Mouse (Mus musculus): ENCODE data around the gene Syt13. TPM values are rescaled to one million over a fixed set of nuclear protein-coding genes. Genes with fewer than 3 reads are reported as not detected.

The Syt13 gene
- polyA plus RNA-seq (2015; fragmentation: Nextera tagmentation; extraction: Ambion mirVana): 22.7 and 28.2 TPM in 2 replicates

DNA sequence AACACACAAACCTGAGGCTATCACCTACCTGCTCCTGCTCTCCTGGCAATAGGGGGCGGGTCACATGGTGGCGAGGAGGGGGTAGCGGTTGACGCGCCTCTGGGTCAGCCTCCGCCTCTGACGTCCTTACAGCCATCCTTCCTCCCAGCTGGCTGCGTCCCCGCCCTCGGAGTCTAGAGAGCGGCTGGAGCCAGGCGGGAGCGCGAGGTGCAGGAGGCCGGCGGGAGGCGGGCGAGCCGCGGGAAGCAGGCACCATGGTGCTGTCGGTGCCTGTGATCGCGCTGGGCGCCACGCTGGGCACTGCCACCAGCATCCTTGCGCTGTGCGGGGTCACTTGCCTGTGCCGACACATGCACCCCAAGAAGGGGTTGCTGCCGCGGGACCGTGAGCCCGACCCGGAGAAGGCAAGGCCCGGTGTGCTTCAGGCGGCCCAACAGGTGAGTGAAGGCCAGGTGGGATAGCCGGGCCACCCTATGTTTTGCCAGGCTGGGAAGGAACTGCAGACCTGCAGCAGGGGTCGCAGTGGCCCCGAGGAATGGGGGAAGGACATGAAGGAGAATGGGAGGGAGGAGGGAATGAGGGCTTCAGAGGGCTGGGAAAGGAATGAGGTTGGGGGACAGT lies at the start of gene Syt13:
Gene Syt13, plus strand, starts transcription at position 166 of the 621 bp plus-strand sequence.
- DNase-seq (ENCODE audit: low spot score): peak; percentile 55

GRCm38 (mm10) chr2:92866616-92867015 lies 48.3 kb upstream of the Syt13 start:
- no peak for DNase-seq (ENCODE audit: low spot score)

DNA sequence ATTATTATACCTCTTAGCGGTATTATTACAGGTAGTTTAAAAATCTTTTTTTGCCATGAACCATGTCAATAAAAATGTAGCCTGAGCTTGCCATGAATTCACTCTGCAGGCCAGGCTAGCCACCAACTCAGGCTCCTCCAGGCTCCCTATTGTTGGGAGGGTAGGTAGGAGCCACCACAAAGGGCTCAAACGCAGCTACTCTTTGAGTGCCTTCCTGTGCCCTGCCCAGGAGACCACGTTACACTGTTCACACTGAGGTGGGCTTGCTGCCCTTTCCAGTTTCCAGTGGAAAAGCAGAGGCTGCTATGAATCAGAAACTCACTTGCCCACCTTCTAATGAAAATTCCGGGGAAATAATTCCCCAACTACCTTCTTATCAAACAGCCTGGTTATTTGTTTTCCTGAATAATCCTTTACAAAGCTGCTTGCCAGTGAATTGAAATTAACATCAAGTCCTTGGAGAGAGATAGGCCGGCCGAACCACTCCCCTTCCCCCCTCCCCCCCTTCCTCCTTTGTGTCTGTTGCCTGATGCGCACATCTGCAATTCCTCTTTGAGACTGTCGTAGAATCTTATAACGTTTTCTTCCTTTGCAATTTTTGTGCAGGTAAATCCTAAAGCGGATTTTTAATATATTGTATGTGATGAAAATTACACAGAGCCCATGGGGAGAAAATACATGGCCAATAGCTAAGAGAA lies 44.6 kb upstream of the Syt13 start:
- DNase-seq (ENCODE audit: low spot score): no peak

DNA sequence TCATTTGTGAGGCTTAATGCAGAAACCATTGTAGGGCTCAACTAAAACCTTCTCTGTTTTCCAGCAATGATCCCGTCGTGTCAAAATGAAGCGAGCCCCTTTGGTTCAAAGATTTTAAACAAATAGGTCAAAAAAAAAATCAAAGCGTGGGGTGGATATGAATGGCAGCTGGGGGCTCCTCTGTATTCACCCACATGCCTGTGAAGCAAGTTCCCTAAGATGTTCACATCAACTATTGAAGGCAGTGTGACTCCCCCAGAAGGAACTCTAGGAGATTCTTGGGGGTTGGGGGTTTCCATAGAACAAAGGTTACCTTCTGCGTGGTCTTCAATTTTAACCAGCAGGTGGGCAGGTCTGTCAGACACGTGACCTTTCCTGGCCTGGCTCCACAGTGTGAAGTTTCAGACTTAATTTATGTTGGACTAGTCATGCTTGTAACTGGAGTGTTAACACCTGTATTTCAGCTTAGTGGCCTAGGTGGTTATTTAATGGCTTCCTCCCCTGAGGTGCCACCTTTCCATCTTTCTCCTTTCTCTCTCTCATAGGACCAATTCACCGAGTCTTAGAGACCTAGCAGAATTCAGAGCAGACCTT lies 43.7 kb upstream of the Syt13 start:
- DNase-seq (ENCODE audit: low spot score): no peak

DNA sequence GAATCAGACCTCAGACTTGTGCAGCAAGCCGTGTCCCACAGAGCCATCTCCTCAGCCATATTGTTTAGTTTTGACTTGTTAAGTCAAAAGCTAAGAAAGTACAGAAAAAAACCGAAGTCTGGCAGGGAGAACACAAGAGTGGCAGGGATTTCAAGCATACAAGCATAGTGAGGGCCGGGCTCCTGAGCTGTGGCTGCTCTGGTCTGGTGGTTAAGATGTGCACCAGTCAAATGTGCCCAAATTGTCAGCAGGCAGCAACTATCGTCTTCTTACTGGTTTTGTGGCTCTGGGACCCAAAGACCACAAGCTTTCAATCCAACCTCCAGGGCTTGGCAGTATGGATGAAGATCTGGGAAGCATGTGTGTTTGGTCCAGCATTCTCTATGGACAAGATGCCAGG lies 42.2 kb upstream of the Syt13 start:
- DNase-seq (ENCODE audit: low spot score): no peak

- no peak for DNase-seq (ENCODE audit: low spot score)
Observed at GRCm38 (mm10) chr2:92874592-92874991, 40.3 kb upstream of the Syt13 start.

DNA sequence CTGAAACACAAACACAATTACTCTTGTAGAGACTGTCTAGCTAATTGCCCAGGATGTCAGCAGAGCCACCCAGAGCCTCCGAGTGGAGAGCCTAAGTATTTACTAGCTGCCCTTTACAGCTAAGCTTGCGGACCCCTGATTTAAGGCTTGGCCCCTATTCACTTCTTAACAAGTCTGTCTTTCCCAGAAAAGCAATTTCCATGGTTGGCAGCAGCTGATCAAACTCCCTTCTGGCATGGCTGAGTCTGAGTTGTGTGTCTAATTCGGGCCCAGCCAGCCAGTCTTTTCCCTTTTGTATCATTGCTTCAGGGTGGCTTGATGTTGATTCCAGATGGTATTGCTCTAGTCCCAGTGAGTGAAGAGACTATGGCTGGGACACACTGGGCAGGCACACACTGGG lies 37.4 kb upstream of the Syt13 start:
- no peak for DNase-seq (ENCODE audit: low spot score)

- peak; percentile 76 for DNase-seq (ENCODE audit: low spot score)
Observed at GRCm38 (mm10) chr2:92883039-92883911, 31.6 kb upstream of the Syt13 start.

- DNase-seq (ENCODE audit: low spot score): no peak
Observed at GRCm38 (mm10) chr2:92883912-92884243, 31.0 kb upstream of the Syt13 start.

GRCm38 (mm10) chr2:92884976-92885375 lies 29.9 kb upstream of the Syt13 start:
- DNase-seq (ENCODE audit: low spot score): no peak

DNA sequence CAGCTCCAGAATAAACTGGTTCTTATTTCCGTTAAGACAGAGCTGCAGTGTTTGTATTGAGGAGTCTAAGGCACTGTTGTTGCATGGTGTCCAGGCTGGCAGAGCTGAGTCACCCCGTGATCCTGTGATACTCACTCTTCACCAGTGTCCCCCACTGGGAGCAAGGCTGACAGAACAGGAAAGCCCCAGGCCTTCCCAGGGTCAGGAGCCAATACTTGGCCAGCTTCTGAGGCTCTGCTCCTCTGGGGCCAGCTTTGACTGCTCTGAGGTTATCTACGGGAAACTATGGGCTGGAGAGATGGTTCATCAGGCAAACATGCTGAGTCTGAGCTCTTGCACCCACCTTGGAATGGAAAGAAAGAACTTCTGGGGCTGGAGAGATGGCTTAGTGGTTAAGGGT lies 28.0 kb upstream of the Syt13 start:
- DNase-seq (ENCODE audit: low spot score): no peak

- no peak for DNase-seq (ENCODE audit: low spot score)
Observed at GRCm38 (mm10) chr2:92892524-92892923, 22.4 kb upstream of the Syt13 start.

- DNase-seq (ENCODE audit: low spot score): no peak
Observed at GRCm38 (mm10) chr2:92903650-92904049, 11.2 kb upstream of the Syt13 start.

DNA sequence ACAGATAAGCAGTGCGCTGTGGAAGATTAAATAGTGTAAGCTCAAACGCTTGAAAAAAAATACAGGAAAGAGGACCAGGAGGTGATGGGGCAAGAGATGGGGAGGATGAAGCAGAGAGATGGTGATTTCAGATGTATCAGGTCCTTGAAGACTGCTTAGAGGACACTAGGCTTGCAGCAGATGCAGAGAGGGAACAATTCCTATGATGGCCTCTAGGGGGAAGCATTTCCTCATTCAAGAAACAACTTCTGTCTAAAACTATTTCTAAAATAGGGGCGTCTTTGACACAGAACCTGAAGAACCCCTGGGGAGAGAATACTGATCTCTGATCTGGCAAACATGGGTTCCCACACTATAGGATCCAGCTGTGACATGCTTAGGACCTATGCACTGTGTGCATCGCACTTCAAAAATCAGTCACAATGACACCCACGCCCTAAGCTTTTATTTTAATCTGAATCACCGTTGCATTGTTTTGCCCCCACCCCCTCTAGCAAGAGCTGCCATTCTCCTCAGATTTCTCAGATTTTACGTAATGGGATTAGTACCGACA lies 10.5 kb upstream of the Syt13 start:
- DNase-seq (ENCODE audit: low spot score): peak; percentile 84

DNA sequence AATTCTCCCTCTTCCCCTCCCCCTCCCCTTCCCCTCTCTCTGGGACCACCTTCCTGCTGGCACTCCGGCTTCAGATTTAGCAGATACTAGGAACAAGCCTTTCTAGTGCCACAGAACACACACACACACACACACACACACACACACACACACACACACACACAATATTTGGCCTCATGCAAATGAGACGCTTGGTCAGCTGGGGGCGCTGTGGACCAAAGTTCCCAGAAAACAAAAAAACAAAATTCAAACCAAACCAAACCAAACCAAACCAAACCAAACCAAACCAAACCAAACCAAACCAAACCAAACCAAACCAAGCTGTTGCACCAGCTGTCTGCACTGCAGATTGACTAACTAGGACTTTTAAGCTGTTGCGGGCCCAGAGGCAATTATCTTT lies 4.5 kb upstream of the Syt13 start:
- DNase-seq (ENCODE audit: low spot score): no peak

GRCm38 (mm10) chr2:92912312-92912711 lies 2.6 kb upstream of the Syt13 start:
- DNase-seq (ENCODE audit: low spot score): no peak

GRCm38 (mm10) chr2:92913295-92913694 lies 1.6 kb upstream of the Syt13 start:
- DNase-seq (ENCODE audit: low spot score): peak; percentile 54

DNA sequence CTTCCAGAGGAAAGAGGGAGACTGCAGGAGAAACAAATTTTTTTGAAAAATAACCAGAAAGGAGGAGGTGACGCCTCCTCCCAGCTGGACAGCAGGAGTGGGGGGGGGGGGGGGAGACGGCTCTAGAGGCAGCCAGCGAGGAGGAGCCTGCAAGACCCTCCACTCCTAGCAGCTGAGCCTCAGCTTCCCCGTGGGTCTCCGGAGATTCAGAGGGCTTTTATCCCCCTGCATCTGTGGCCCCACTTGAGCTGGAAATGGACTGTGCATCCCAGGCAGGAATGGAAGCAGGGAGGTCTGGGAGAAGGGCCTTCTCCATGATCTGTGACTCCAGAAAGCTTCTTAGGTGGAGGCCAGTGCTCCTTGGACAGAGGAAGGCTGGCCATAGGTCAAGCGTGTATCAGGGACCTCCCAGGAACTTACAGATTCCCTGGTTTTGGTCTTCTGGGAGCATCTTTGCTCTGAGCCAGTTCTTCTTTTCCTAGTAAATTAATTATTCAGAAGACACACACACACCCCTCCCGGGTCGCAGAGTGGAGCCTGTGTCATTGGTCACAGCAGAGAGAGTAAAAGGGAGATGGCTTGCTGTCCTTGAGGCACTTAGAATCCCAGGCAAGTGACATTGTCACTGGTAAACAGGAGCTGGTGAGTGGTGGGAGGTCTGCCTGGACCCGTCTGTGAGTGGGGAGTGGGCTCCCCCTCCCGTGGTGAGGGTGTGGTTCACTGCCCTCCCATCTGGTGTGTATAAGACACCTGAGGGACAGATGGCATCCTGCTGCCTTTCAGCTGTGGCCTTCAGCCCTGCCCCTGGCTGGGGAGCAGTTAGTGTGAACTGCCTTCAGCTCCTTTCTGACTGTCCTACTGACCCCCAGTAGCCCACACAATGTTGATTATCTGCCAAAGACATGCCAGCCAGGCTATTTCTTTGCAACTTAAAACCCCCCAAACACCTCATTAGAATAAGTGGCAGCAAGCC lies 1.0 kb downstream of the Syt13 start:
- DNase-seq (ENCODE audit: low spot score): no peak

- no peak for DNase-seq (ENCODE audit: low spot score)
Observed at GRCm38 (mm10) chr2:92917405-92918142, 2.7 kb downstream of the Syt13 start.

GRCm38 (mm10) chr2:92920709-92921108 lies 5.8 kb downstream of the Syt13 start:
- no peak for DNase-seq (ENCODE audit: low spot score)
